Mouse (Mus musculus) hindbrain, embryonic 15.5 days (tissue): ENCODE results near the gene Kif22. TPM values are rescaled to one million over a fixed set of nuclear protein-coding genes. Genes with fewer than 3 reads are reported as not detected.

Experiments
- ATAC-seq: fragments of 200-750 bp; cut with Nextera tagmentation; 2 replicates; pipeline ENCODE4 v1.8.0; 2017; ENCODE audit warnings: low read depth, moderate number of reproducible peaks, moderate TSS enrichment; ENCODE audit not compliant: low FRiP score
- H3K27ac ChIP-seq: fragments of 300-500 bp; sonication (generic); replicated peaks from 2 replicates; pipeline ENCODE4 v1.5.1; 2015; ENCODE audit warnings: mild to moderate bottlenecking, inconsistent platforms
- H3K27me3 ChIP-seq: fragments of 300-500 bp; sonication (generic); 2 replicates; pipeline ENCODE4 v1.6.1; 2015; ENCODE audit warnings: control low read depth, inconsistent platforms
- H3K36me3 ChIP-seq: fragments of 300-500 bp; sonication (generic); 2 replicates; pipeline ENCODE4 v1.6.1; 2015; ENCODE audit warnings: control low read depth, inconsistent platforms
- H3K4me1 ChIP-seq: fragments of 300-500 bp; sonication (generic); replicated peaks from 2 replicates; pipeline ENCODE4 v1.6.1; 2015; ENCODE audit warnings: control low read depth, inconsistent platforms
- H3K4me2 ChIP-seq: fragments of 300-500 bp; sonication (generic); 2 replicates; pipeline ENCODE4 v1.6.1; 2015; ENCODE audit warnings: moderate library complexity, mild to moderate bottlenecking, inconsistent platforms
- H3K4me3 ChIP-seq: fragments of 300-500 bp; sonication (generic); 2 replicates; pipeline ENCODE4 v1.5.1; 2015; ENCODE audit warnings: mild to moderate bottlenecking, inconsistent platforms
- H3K9ac ChIP-seq: fragments of 300-500 bp; sonication (generic); 2 replicates; pipeline ENCODE4 v1.6.1; 2015; ENCODE audit warnings: inconsistent platforms
- H3K9me3 ChIP-seq: fragments of 300-500 bp; sonication (generic); 2 replicates; pipeline ENCODE4 v1.6.1; 2016; ENCODE audit warnings: control low read depth, inconsistent platforms
- WGBS: fragments of 180-500 bp; shearing (Covaris S2); methylation state at CpG from one replicate; pipeline ENCODE4 v1.1.7; 2015; 5-methylcytosine and 5-hydroxymethylcytosine counted together
- microRNA-seq: library from miRNA; unstranded; fragments of <30 nt; microRNA quantifications from one replicate; pipeline ENCODE4, GENCODE M21; 2016
- polyA plus RNA-seq: library from polyadenylated mRNA; unstranded; fragments of >200 nt; fragmentation: Nextera tagmentation; extraction: Ambion mirVana; gene quantifications from 2 replicates; pipeline ENCODE4 v1.2.1, GENCODE M21; 2015

Kif22 gene
- polyA plus RNA-seq, 1 experiment from 2014 or later, result 26.1 TPM

- Histone ChIP-seq H3K4me1 (no peaks in the 10 kb centered on the region), H3K4me2 (no peak overlapping the region), H3K9ac (no peak overlapping the region), H3K27ac (no peak overlapping the region), H3K27me3 (no peaks in the 10 kb centered on the region), H3K36me3 (peaks cover 4% of the 10 kb centered on the region; the same call in 1 of the 2 replicates), H3K9me3 (no peaks in the 10 kb centered on the region), H3K4me3 (no peak overlapping the region)
- no peak for ATAC-seq
- 88% methylated on average over 10 of the region's 10 CpGs for WGBS
These were observed 42.7 kb downstream of the Kif22 start for GRCm38 (mm10) chr7:126999568-126999967.

- peaks cover 4% of the 10 kb centered on the region; the same call in 1 of the 2 replicates for H3K36me3 ChIP-seq
- no peak overlapping the region for H3K4me3 ChIP-seq
- no peaks in the 10 kb centered on the region for H3K9me3 ChIP-seq
- no peaks in the 10 kb centered on the region for H3K4me1 ChIP-seq
- no peak overlapping the region for H3K9ac ChIP-seq
- H3K27ac ChIP-seq, result no peak overlapping the region
- WGBS, result 87% methylated on average over 4 of the region's 4 CpGs
- ATAC-seq, result no peak
- no peaks in the 10 kb centered on the region for H3K27me3 ChIP-seq
- no peak overlapping the region for H3K4me2 ChIP-seq
These were observed 45.8 kb downstream of the Kif22 start for GRCm38 (mm10) chr7:126996449-126996848.

GRCm38 (mm10) chr7:126988816-126989215 lies 53.5 kb downstream of the Kif22 start:
- Histone ChIP-seq H3K9me3 (no peaks in the 10 kb centered on the region), H3K9ac (no peak overlapping the region), H3K36me3 (no peaks in the 10 kb centered on the region), H3K27ac (no peak overlapping the region), H3K4me3 (no peak overlapping the region), H3K4me1 (no peaks in the 10 kb centered on the region), H3K4me2 (no peak overlapping the region), H3K27me3 (no peaks in the 10 kb centered on the region)
- no peak for ATAC-seq
- 66% methylated on average over 8 of the region's 8 CpGs for WGBS

- H3K27ac ChIP-seq, result no peak overlapping the region
- no peak overlapping the region for H3K4me2 ChIP-seq
- ATAC-seq, result no peak
- WGBS, result 53% methylated on average over 9 of the region's 9 CpGs
- H3K4me1 ChIP-seq, result no peaks in the 10 kb centered on the region
- no peak overlapping the region for H3K4me3 ChIP-seq
- no peaks in the 10 kb centered on the region for H3K27me3 ChIP-seq
- no peak overlapping the region for H3K9ac ChIP-seq
- 0 out of 2 replicates have a peak, but pooled peaks cover 1% of the 10 kb centered on the region for H3K36me3 ChIP-seq
- H3K9me3 ChIP-seq, result no peaks in the 10 kb centered on the region
These were observed 56.0 kb downstream of the Kif22 start for GRCm38 (mm10) chr7:126986319-126986718.

- Histone ChIP-seq H3K27me3 (no peaks in the 10 kb centered on the region), H3K27ac (no peak overlapping the region), H3K4me3 (no peak overlapping the region), H3K36me3 (peaks cover 12% of the 10 kb centered on the region; the same call in 1 of the 2 replicates), H3K9ac (no peak overlapping the region), H3K9me3 (no peaks in the 10 kb centered on the region), H3K4me1 (no peaks in the 10 kb centered on the region), H3K4me2 (no peak overlapping the region)
- ATAC-seq, result no peak
- 65% methylated on average over 10 of the region's 10 CpGs for WGBS
These were observed 57.4 kb downstream of the Kif22 start for GRCm38 (mm10) chr7:126984667-126985444.

- Histone ChIP-seq H3K9me3 (no peaks in the 10 kb centered on the region), H3K4me1 (no peaks in the 10 kb centered on the region), H3K27me3 (no peaks in the 10 kb centered on the region), H3K9ac (no peak overlapping the region), H3K4me3 (no peak overlapping the region), H3K27ac (no peak overlapping the region), H3K36me3 (peaks cover 23% of the 10 kb centered on the region; the same call in 1 of the 2 replicates), H3K4me2 (no peak overlapping the region)
- ATAC-seq, result no peak
- WGBS, result 87% methylated on average over 7 of the region's 7 CpGs
These were observed 59.2 kb downstream of the Kif22 start for GRCm38 (mm10) chr7:126983113-126983512.

GRCm38 (mm10) chr7:126982054-126982453 lies 60.2 kb downstream of the Kif22 start:
- 87% methylated on average over 4 of the region's 4 CpGs for WGBS
- H3K9ac ChIP-seq, result no peak overlapping the region
- H3K4me2 ChIP-seq, result no peak overlapping the region
- H3K9me3 ChIP-seq, result no peaks in the 10 kb centered on the region
- no peak overlapping the region for H3K4me3 ChIP-seq
- no peaks in the 10 kb centered on the region for H3K27me3 ChIP-seq
- peaks cover 23% of the 10 kb centered on the region; the same call in 1 of the 2 replicates for H3K36me3 ChIP-seq
- no peak overlapping the region for H3K27ac ChIP-seq
- H3K4me1 ChIP-seq, result peaks cover 10% of the 10 kb centered on the region
- no peak for ATAC-seq

- peaks cover 12% of the 10 kb centered on the region for H3K4me1 ChIP-seq
- H3K9ac ChIP-seq, result no peak overlapping the region
- WGBS, result 94% methylated on average over 2 of the region's 2 CpGs
- H3K27ac ChIP-seq, result no peak overlapping the region
- H3K27me3 ChIP-seq, result no peaks in the 10 kb centered on the region
- no peaks in the 10 kb centered on the region for H3K9me3 ChIP-seq
- no peak for ATAC-seq
- H3K36me3 ChIP-seq, result peaks cover 23% of the 10 kb centered on the region; the same call in 1 of the 2 replicates
- H3K4me3 ChIP-seq, result no peak overlapping the region
- H3K4me2 ChIP-seq, result no peak overlapping the region
These were observed 60.7 kb downstream of the Kif22 start for GRCm38 (mm10) chr7:126981601-126982000.

GRCm38 (mm10) chr7:126978841-126979240 lies 63.4 kb downstream of the Kif22 start:
- Histone ChIP-seq H3K27ac (no peak overlapping the region), H3K4me1 (peaks cover 16% of the 10 kb centered on the region), H3K4me2 (no peak overlapping the region), H3K9ac (no peak overlapping the region), H3K36me3 (peaks cover 23% of the 10 kb centered on the region; the same call in 1 of the 2 replicates), H3K9me3 (no peaks in the 10 kb centered on the region), H3K4me3 (no peak overlapping the region), H3K27me3 (no peaks in the 10 kb centered on the region)
- ATAC-seq, result no peak
- 87% methylated on average over 6 of the region's 6 CpGs for WGBS

Small RNA genes within 50 kb of the gene (microRNA-seq; reads per million reads assigned to microRNA genes)
- not detected for gene Gm44343

Other genes starting within 250 kb of the Kif22 start
- gene Ppp4c, start 250.0 kb downstream of the Kif22 start, polyA plus RNA-seq, result 174 and 176 TPM in 2 replicates
- gene Fam57b, start 244.8 kb downstream of the Kif22 start, polyA plus RNA-seq, result 49.9 and 60.8 TPM in 2 replicates
- 0.43 TPM in 1 of 2 replicates, not detected in the other for gene 4930451I11Rik, start 210.8 kb downstream of the Kif22 start, polyA plus RNA-seq
- gene Doc2a, start 195.1 kb downstream of the Kif22 start, polyA plus RNA-seq, result 28.2 and 28.8 TPM in 2 replicates
- gene Hirip3, start 180.5 kb downstream of the Kif22 start, polyA plus RNA-seq, result 22.6 and 24.0 TPM in 2 replicates
- gene Ino80e, start 180.1 kb downstream of the Kif22 start, polyA plus RNA-seq, result 91.5 and 94.6 TPM in 2 replicates
- 56.2 and 58.1 TPM in 2 replicates for gene Taok2, start 157.8 kb downstream of the Kif22 start, polyA plus RNA-seq
- gene Tmem219, start 119.6 kb downstream of the Kif22 start, polyA plus RNA-seq, result 28.6 and 30.4 TPM in 2 replicates
- gene Kctd13, start 113.6 kb downstream of the Kif22 start, polyA plus RNA-seq, result 118 and 130 TPM in 2 replicates
- gene Asphd1, start 92.9 kb downstream of the Kif22 start, polyA plus RNA-seq, result 9.8 and 10.1 TPM in 2 replicates
- gene Sez6l2, start 91.9 kb downstream of the Kif22 start, polyA plus RNA-seq, result 49.3 and 55.9 TPM in 2 replicates
- 131 and 140 TPM in 2 replicates for gene Cdipt, start 66.6 kb downstream of the Kif22 start, polyA plus RNA-seq
- 0.67 and 1.4 TPM in 2 replicates for gene Cdiptos, start 66.4 kb downstream of the Kif22 start, polyA plus RNA-seq
- gene Mvp, start 27.9 kb downstream of the Kif22 start, polyA plus RNA-seq, result 4.8 and 5.5 TPM in 2 replicates
- gene Pagr1b, start 26.0 kb downstream of the Kif22 start, polyA plus RNA-seq, result 0.28 TPM in 1 of 2 replicates, not detected in the other
- gene Pagr1a, start 25.1 kb downstream of the Kif22 start, polyA plus RNA-seq, result 28.1 and 46.9 TPM in 2 replicates
- 63.3 and 77.5 TPM in 2 replicates for gene Gm42742, start 21.4 kb downstream of the Kif22 start, polyA plus RNA-seq
- gene Prrt2, start 21.3 kb downstream of the Kif22 start, polyA plus RNA-seq, result 54.2 and 62.4 TPM in 2 replicates
- 84.0 and 87.3 TPM in 2 replicates for gene Maz, start 15.4 kb downstream of the Kif22 start, polyA plus RNA-seq
- not detected in 2 replicates for gene Zg16, start 44.9 kb upstream of the Kif22 start, polyA plus RNA-seq
- gene AI467606, start 48.9 kb upstream of the Kif22 start, polyA plus RNA-seq, result 2.0 and 3.3 TPM in 2 replicates
- 0.70 and 1.1 TPM in 2 replicates for gene Qprt, start 79.8 kb upstream of the Kif22 start, polyA plus RNA-seq
- gene Spn, start 95.4 kb upstream of the Kif22 start, polyA plus RNA-seq, result 0.05 and 0.06 TPM in 2 replicates
- gene Cd2bp2, start 153.6 kb upstream of the Kif22 start, polyA plus RNA-seq, result 72.1 and 72.3 TPM in 2 replicates
- 37.2 and 38.8 TPM in 2 replicates for gene Tbc1d10b, start 166.0 kb upstream of the Kif22 start, polyA plus RNA-seq
- 4.9 and 5.0 TPM in 2 replicates for gene Mylpf, start 166.4 kb upstream of the Kif22 start, polyA plus RNA-seq
- gene Zfp553, start 190.6 kb upstream of the Kif22 start, polyA plus RNA-seq, result 51.9 and 56.2 TPM in 2 replicates
- gene Sept1, start 190.7 kb upstream of the Kif22 start, polyA plus RNA-seq, result 18.4 and 19.3 TPM in 2 replicates
- 72.0 and 80.9 TPM in 2 replicates for gene Zfp771, start 201.8 kb upstream of the Kif22 start, polyA plus RNA-seq
- gene Dctpp1, start 218.2 kb upstream of the Kif22 start, polyA plus RNA-seq, result 122 TPM in 2 replicates
- 61.5 and 63.7 TPM in 2 replicates for gene Sephs2, start 231.6 kb upstream of the Kif22 start, polyA plus RNA-seq